Mouse (Mus musculus): Measurements from ENCODE around the gene Cbx4.

- TF ChIP-seq POLR2A (IDR thresholded peaks at IDR 0.05; ENCODE audit: low read depth, low read length) (no peak), CTCF (IDR thresholded peaks at IDR 0.05; ENCODE audit: extremely low read depth, insufficient read depth, insufficient read length, insufficient replicate concordance) (no peak)
Observed at GRCm38 (mm10) chr11:119035686-119036165, 50.3 kb downstream of the Cbx4 start.

Data from spleen, adult 2 months (tissue).